Mouse (Mus musculus) lung, postnatal 0 days (tissue): Measurements from ENCODE around the gene Prkag2.

ENCODE experiments used
- CTCF ChIP-seq: IDR thresholded peaks from 2 replicates; pipeline ENCODE4 v1.5.1; 2016; ENCODE audit warnings: antibody characterized with exemption, mild to moderate bottlenecking
- EP300 ChIP-seq: IDR thresholded peaks from 2 replicates; pipeline ENCODE4 v1.6.1; 2016; ENCODE audit warnings: antibody characterized with exemption, mild to moderate bottlenecking, control low read depth

DNA sequence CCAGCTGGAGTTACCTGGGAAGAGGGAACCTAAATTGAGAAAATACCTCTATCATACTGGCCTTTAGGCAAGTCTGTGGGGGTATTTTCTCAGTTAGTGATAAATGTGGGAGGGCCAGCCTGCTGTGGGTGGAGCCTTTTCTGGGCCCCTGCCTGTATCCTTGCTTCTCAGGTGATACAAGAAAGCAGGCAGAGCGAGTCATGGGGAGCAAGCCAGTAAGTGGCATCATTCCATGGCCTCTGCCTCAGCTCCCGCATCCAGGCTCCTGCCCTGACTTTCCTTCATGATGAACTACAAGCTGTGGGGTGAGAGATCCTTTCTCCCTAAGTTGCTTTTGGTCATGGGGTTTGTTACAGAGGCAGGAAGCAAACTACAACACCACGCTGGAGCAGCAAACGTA lies 196.4 kb downstream of the Prkag2 start:
- no peak for TF ChIP-seq CTCF
- TF ChIP-seq EP300 = no peak
